Mouse (Mus musculus) E14TG2a.4 (cell line): ENCODE measurements around the gene Heatr9.

Experiments used
- CTCF ChIP-seq: conservative IDR thresholded peaks from 2 replicates; pipeline ENCODE4 v1.5.1; 2014; ENCODE audit warnings: low read length
- NANOG ChIP-seq: IDR thresholded peaks from 2 replicates; pipeline ENCODE4 v1.6.1; 2014; ENCODE audit warnings: borderline replicate concordance, low read length, mixed read lengths
- POU5F1 ChIP-seq: IDR thresholded peaks from 2 replicates; pipeline ENCODE4 v1.6.1; 2014; ENCODE audit warnings: low read length, borderline replicate concordance

GRCm38 (mm10) chr11:83536831-83537230, 14.9 kb upstream of the Heatr9 start:
- TF ChIP-seq CTCF (no peak), POU5F1 (no peak), NANOG (no peak)
